Mouse (Mus musculus) MEL-GATA-1-ER (cell line): ENCODE measurements around the gene Nelfcd.

Source experiments
- DNase-seq: peaks from one replicate; pipeline ENCODE4 v3.0.0-alpha.2; 2012; ENCODE audit warnings: low read depth; ENCODE audit errors: extremely low read depth

Nelfcd gene

GRCm38 (mm10) chr2:174472818-174473549, 57.4 kb downstream of the Nelfcd start, which contains the start of gene Prelid3b:
Gene Prelid3b (minus strand): TSS chr2:174473081.
- DNase-seq = peak; percentile 91

GRCm38 (mm10) chr2:174473550-174473927, 57.9 kb downstream of the Nelfcd start:
- DNase-seq = no peak
